Mouse (Mus musculus) heart, postnatal 14 days (tissue): Measurements from ENCODE around the gene Qprt. TPM values are rescaled to one million over a fixed set of nuclear protein-coding genes. Genes with fewer than 3 reads are reported as not detected.
A peak's percentile ranks its signal among the peaks of the same experiment; 100 is the strongest.

Experiments
- DNase-seq, 2 experiments: peaks; one replicate each; pipeline ENCODE4 v3.0.0; 2021 to 2022
- intact Hi-C: fragments of 180-260 bp; cut with DNase I; formaldehyde crosslinking; loops from one replicate; pipeline ENCODE4 v1.15.1; 2025
- total RNA-seq, 2 experiments: library from RNA; stranded (reverse); gene quantifications; 2 replicates each; pipeline ENCODE4 v1.2.3; 2021

The Qprt gene
- total RNA-seq, 2 experiments from 2014 or later, result not detected

DNA sequence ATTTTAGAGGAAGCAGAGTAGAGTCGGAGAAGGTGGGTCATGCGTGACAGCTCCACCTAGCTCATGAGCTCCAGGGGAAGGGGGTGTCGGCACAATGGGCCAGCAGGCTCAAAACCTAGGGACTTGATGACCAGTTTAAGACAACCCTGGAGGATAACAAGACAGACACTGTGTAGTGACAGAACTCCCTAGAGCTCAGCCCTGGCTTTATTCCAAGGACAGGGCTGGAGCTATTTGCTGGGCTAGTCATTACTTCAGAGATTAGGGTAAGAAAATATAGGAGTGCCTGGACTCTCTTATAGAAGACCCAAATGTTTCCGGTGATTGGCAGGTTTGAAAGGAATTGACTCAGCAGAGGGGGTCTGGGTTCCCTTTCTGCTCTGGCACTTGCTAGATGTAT lies 48.8 kb downstream of the Qprt start:
- DNase-seq, result peak; percentile 7 to 35
- intact Hi-C loops, result no loop called here

GRCm38 (mm10) chr7:127070871-127071413 lies 51.1 kb downstream of the Qprt start:
- DNase-seq, result no peak
- intact Hi-C loops, result no loop called here

- intact Hi-C loops, result no loop called here
- DNase-seq, result no peak
Measured at GRCm38 (mm10) chr7:127066317-127066716, 55.7 kb downstream of the Qprt start.

GRCm38 (mm10) chr7:127065538-127065937 lies 56.5 kb downstream of the Qprt start:
- intact Hi-C loops, result no loop called here
- DNase-seq, result no peak

Other genes with a start within 250 kb of the Qprt start
- 10 to 100 TPM; 61.4 to 61.7 TPM for gene Taok2, start 237.5 kb downstream of the Qprt start, total RNA-seq
- gene Tmem219, start 199.3 kb downstream of the Qprt start, total RNA-seq, result 10 to 100 TPM; 10.9 to 13.0 TPM
- 1 to 10 TPM; 6.9 to 7.6 TPM for gene Kctd13, start 193.3 kb downstream of the Qprt start, total RNA-seq
- under 1 TPM in 1 of 2 experiments, not detected in 1; 0.60 TPM for gene Asphd1, start 172.6 kb downstream of the Qprt start, total RNA-seq
- gene Sez6l2, start 171.7 kb downstream of the Qprt start, total RNA-seq, result 10 to 100 TPM; 14.2 to 17.2 TPM
- 10 to 100 TPM; 63.3 to 66.1 TPM for gene Cdipt, start 146.3 kb downstream of the Qprt start, total RNA-seq
- under 1 TPM; 0.45 to 0.59 TPM for gene Cdiptos, start 146.1 kb downstream of the Qprt start, total RNA-seq
- gene Mvp, start 107.6 kb downstream of the Qprt start, total RNA-seq, result 10 to 100 TPM; 44.6 to 45.9 TPM
- gene Pagr1b, start 105.7 kb downstream of the Qprt start, total RNA-seq, result not detected
- gene Pagr1a, start 104.9 kb downstream of the Qprt start, total RNA-seq, result 10 to 100 TPM; 15.2 to 20.6 TPM
- gene Gm42742, start 101.1 kb downstream of the Qprt start, total RNA-seq, result 10 to 100 TPM; 18.0 to 19.8 TPM
- gene Prrt2, start 101.0 kb downstream of the Qprt start, total RNA-seq, result 1 to 10 TPM; 1.1 to 1.2 TPM
- gene Maz, start 95.2 kb downstream of the Qprt start, total RNA-seq, result 10 to 100 TPM; 81.8 to 91.3 TPM
- gene Kif22, start 79.8 kb downstream of the Qprt start, total RNA-seq, result 1 to 10 TPM; 4.6 to 8.2 TPM
- not detected for gene Zg16, start 34.9 kb downstream of the Qprt start, total RNA-seq
- gene AI467606, start 30.9 kb downstream of the Qprt start, total RNA-seq, result 1 to 10 TPM; 1.4 to 3.0 TPM
- 1 to 10 TPM in 1 of 2 experiments, under 1 TPM in 1; 0.38 to 2.0 TPM for gene Spn, start 15.6 kb upstream of the Qprt start, total RNA-seq
- 10 to 100 TPM; 38.0 to 43.7 TPM for gene Cd2bp2, start 73.8 kb upstream of the Qprt start, total RNA-seq
- gene Tbc1d10b, start 86.2 kb upstream of the Qprt start, total RNA-seq, result 10 to 100 TPM; 29.2 to 30.5 TPM
- gene Mylpf, start 86.7 kb upstream of the Qprt start, total RNA-seq, result 1 to 10 TPM; 1.1 to 4.2 TPM
- gene Zfp553, start 110.8 kb upstream of the Qprt start, total RNA-seq, result 1 to 10 TPM; 6.9 to 7.0 TPM
- 10 to 100 TPM in 1 of 2 experiments, 1 to 10 TPM in 1; 7.5 to 18.8 TPM for gene Sept1, start 110.9 kb upstream of the Qprt start, total RNA-seq
- 10 to 100 TPM; 17.8 to 21.3 TPM for gene Zfp771, start 122.0 kb upstream of the Qprt start, total RNA-seq
- 10 to 100 TPM; 38.4 to 46.7 TPM for gene Dctpp1, start 138.5 kb upstream of the Qprt start, total RNA-seq
- 10 to 100 TPM; 29.3 to 30.2 TPM for gene Sephs2, start 151.8 kb upstream of the Qprt start, total RNA-seq
- gene Itgal, start 174.0 kb upstream of the Qprt start, total RNA-seq, result 1 to 10 TPM; 2.0 to 5.7 TPM
- 10 to 100 TPM; 39.1 to 39.9 TPM for gene Zfp768, start 223.4 kb upstream of the Qprt start, total RNA-seq